Mouse (Mus musculus): Measurements from ENCODE around the gene Rnf150. TPM values are rescaled to one million over a fixed set of nuclear protein-coding genes. Genes with fewer than 3 reads are reported as not detected.

Gene Rnf150
- polyA plus RNA-seq, 1 experiment from 2014 or later, result 3.1 TPM

- no peak overlapping the region for H3K4me2 ChIP-seq (replicated peaks)
- 40% methylated on average over 7 of the region's 7 CpGs for WGBS
- H3K27me3 ChIP-seq, result no peaks in the 10 kb centered on the region
- H3K27ac ChIP-seq, result 0 out of 2 replicates have a peak overlapping the region, but pooled peaks have one; percentile 50
- no peak for ATAC-seq (ENCODE audit: insufficient number of reproducible peaks, insufficient read depth, low FRiP score, low TSS enrichment)
- H3K9me3 ChIP-seq, result no peaks in the 10 kb centered on the region
- no peaks in the 10 kb centered on the region for H3K36me3 ChIP-seq
- no peak overlapping the region for H3K9ac ChIP-seq
- H3K4me1 ChIP-seq, result peaks cover 10% of the 10 kb centered on the region; the same call in 1 of the 2 replicates
- H3K4me3 ChIP-seq, result no peak overlapping the region
Observed at GRCm38 (mm10) chr8:82955162-82955754, 92.1 kb downstream of the Rnf150 start.

GRCm38 (mm10) chr8:82959491-82959890 lies 96.3 kb downstream of the Rnf150 start:
- Histone ChIP-seq H3K4me3 (no peak overlapping the region), H3K27me3 (no peaks in the 10 kb centered on the region), H3K27ac (no peak overlapping the region), H3K36me3 (no peaks in the 10 kb centered on the region), H3K4me1 (peaks cover 6% of the 10 kb centered on the region; the same call in 1 of the 2 replicates), H3K9ac (no peak overlapping the region), H3K4me2 (replicated peaks) (no peak overlapping the region), H3K9me3 (no peaks in the 10 kb centered on the region)
- ATAC-seq (ENCODE audit: insufficient number of reproducible peaks, insufficient read depth, low FRiP score, low TSS enrichment), result no peak
- 67% methylated on average over 3 of the region's 3 CpGs for WGBS

GRCm38 (mm10) chr8:82959980-82960610 lies 96.9 kb downstream of the Rnf150 start:
- ATAC-seq (ENCODE audit: insufficient number of reproducible peaks, insufficient read depth, low FRiP score, low TSS enrichment), result no peak
- Histone ChIP-seq H3K36me3 (no peaks in the 10 kb centered on the region), H3K4me3 (no peak overlapping the region), H3K4me2 (replicated peaks) (no peak overlapping the region), H3K9ac (no peak overlapping the region), H3K9me3 (no peaks in the 10 kb centered on the region), H3K4me1 (peaks cover 6% of the 10 kb centered on the region; the same call in 1 of the 2 replicates), H3K27ac (no peak overlapping the region), H3K27me3 (no peaks in the 10 kb centered on the region)
- 94% methylated on average over 2 of the region's 2 CpGs for WGBS

- H3K27me3 ChIP-seq, result no peaks in the 10 kb centered on the region
- H3K4me3 ChIP-seq, result no peak overlapping the region
- no peaks in the 10 kb centered on the region for H3K9me3 ChIP-seq
- H3K36me3 ChIP-seq, result no peaks in the 10 kb centered on the region
- peaks cover under 1% of the 10 kb centered on the region; the same call in 1 of the 2 replicates for H3K4me1 ChIP-seq
- no peak overlapping the region for H3K27ac ChIP-seq
- WGBS, result 66% methylated on average over 2 of the region's 2 CpGs
- ATAC-seq (ENCODE audit: insufficient number of reproducible peaks, insufficient read depth, low FRiP score, low TSS enrichment), result no peak
- H3K4me2 ChIP-seq (replicated peaks), result no peak overlapping the region
- H3K9ac ChIP-seq, result no peak overlapping the region
Observed at GRCm38 (mm10) chr8:82964537-82964936, 101.4 kb downstream of the Rnf150 start.

GRCm38 (mm10) chr8:82967879-82968678 lies 104.9 kb downstream of the Rnf150 start:
- WGBS, result 73% methylated on average over 8 of the region's 8 CpGs
- no peaks in the 10 kb centered on the region for H3K9me3 ChIP-seq
- H3K9ac ChIP-seq, result no peak overlapping the region
- peaks cover 16% of the 10 kb centered on the region; the same call in 1 of the 2 replicates for H3K4me1 ChIP-seq
- H3K27ac ChIP-seq, result no peak overlapping the region
- no peaks in the 10 kb centered on the region for H3K36me3 ChIP-seq
- no peak overlapping the region for H3K4me3 ChIP-seq
- no peak for ATAC-seq (ENCODE audit: insufficient number of reproducible peaks, insufficient read depth, low FRiP score, low TSS enrichment)
- H3K4me2 ChIP-seq (replicated peaks), result no peak overlapping the region
- no peaks in the 10 kb centered on the region for H3K27me3 ChIP-seq

GRCm38 (mm10) chr8:82969967-82970366 lies 106.8 kb downstream of the Rnf150 start:
- Histone ChIP-seq H3K36me3 (no peaks in the 10 kb centered on the region), H3K4me1 (peaks cover 20% of the 10 kb centered on the region), H3K27ac (peak overlapping the region; percentile 73)

GRCm38 (mm10) chr8:82972812-82973211 lies 109.7 kb downstream of the Rnf150 start:
- Histone ChIP-seq H3K4me3 (no peak overlapping the region), H3K27me3 (no peaks in the 10 kb centered on the region), H3K4me1 (peaks cover 20% of the 10 kb centered on the region), H3K36me3 (no peaks in the 10 kb centered on the region), H3K9ac (no peak overlapping the region), H3K4me2 (replicated peaks) (no peak overlapping the region), H3K27ac (no peak overlapping the region), H3K9me3 (no peaks in the 10 kb centered on the region)
- ATAC-seq (ENCODE audit: insufficient number of reproducible peaks, insufficient read depth, low FRiP score, low TSS enrichment), result no peak
- WGBS, result 66% methylated on average over 3 of the region's 3 CpGs

More at GRCm38 (mm10) chr8:82969967-82970366, 106.8 kb downstream of the Rnf150 start:
- Histone ChIP-seq H3K9me3 (no peaks in the 10 kb centered on the region), H3K4me3 (no peak overlapping the region), H3K4me2 (replicated peaks) (no peak overlapping the region), H3K9ac (no peak overlapping the region), H3K27me3 (no peaks in the 10 kb centered on the region)
- peak; percentile 72 for ATAC-seq (ENCODE audit: insufficient number of reproducible peaks, insufficient read depth, low FRiP score, low TSS enrichment)
- 6% methylated on average over 3 of the region's 3 CpGs for WGBS

GRCm38 (mm10) chr8:82973331-82973730 lies 110.2 kb downstream of the Rnf150 start:
- H3K9ac ChIP-seq, result no peak overlapping the region
- peaks cover 20% of the 10 kb centered on the region for H3K4me1 ChIP-seq
- H3K4me2 ChIP-seq (replicated peaks), result no peak overlapping the region
- no peaks in the 10 kb centered on the region for H3K36me3 ChIP-seq
- H3K9me3 ChIP-seq, result no peaks in the 10 kb centered on the region
- H3K27me3 ChIP-seq, result no peaks in the 10 kb centered on the region
- WGBS, result 39% methylated on average over 4 of the region's 4 CpGs
- ATAC-seq (ENCODE audit: insufficient number of reproducible peaks, insufficient read depth, low FRiP score, low TSS enrichment), result no peak
- 0 out of 2 replicates have a peak overlapping the region, but pooled peaks have one; percentile 30 for H3K27ac ChIP-seq
- H3K4me3 ChIP-seq, result no peak overlapping the region

GRCm38 (mm10) chr8:82981244-82981855 lies 118.2 kb downstream of the Rnf150 start:
- 82% methylated on average over 4 of the region's 4 CpGs for WGBS
- H3K4me3 ChIP-seq, result no peak overlapping the region
- no peaks in the 10 kb centered on the region for H3K36me3 ChIP-seq
- H3K4me2 ChIP-seq (replicated peaks), result no peak overlapping the region
- H3K9me3 ChIP-seq, result no peaks in the 10 kb centered on the region
- no peaks in the 10 kb centered on the region for H3K27me3 ChIP-seq
- no peak for ATAC-seq (ENCODE audit: insufficient number of reproducible peaks, insufficient read depth, low FRiP score, low TSS enrichment)
- H3K9ac ChIP-seq, result no peak overlapping the region
- no peak overlapping the region for H3K27ac ChIP-seq
- peaks cover 6% of the 10 kb centered on the region; the same call in 1 of the 2 replicates for H3K4me1 ChIP-seq

- Histone ChIP-seq H3K4me2 (replicated peaks) (no peak overlapping the region), H3K36me3 (no peaks in the 10 kb centered on the region), H3K4me1 (peaks cover 8% of the 10 kb centered on the region; the same call in 1 of the 2 replicates), H3K4me3 (no peak overlapping the region), H3K27me3 (no peaks in the 10 kb centered on the region), H3K9me3 (no peaks in the 10 kb centered on the region), H3K9ac (no peak overlapping the region), H3K27ac (no peak overlapping the region)
- no peak for ATAC-seq (ENCODE audit: insufficient number of reproducible peaks, insufficient read depth, low FRiP score, low TSS enrichment)
- WGBS, result 67% methylated on average over 1 of the region's 1 CpGs
Observed at GRCm38 (mm10) chr8:82982873-82983272, 119.7 kb downstream of the Rnf150 start.

- Histone ChIP-seq H3K9ac (no peak overlapping the region), H3K4me2 (replicated peaks) (no peak overlapping the region), H3K27me3 (no peaks in the 10 kb centered on the region), H3K9me3 (no peaks in the 10 kb centered on the region), H3K4me1 (peaks cover 10% of the 10 kb centered on the region; the same call in 1 of the 2 replicates), H3K36me3 (no peaks in the 10 kb centered on the region), H3K27ac (no peak overlapping the region), H3K4me3 (no peak overlapping the region)
- 71% methylated on average over 5 of the region's 5 CpGs for WGBS
- ATAC-seq (ENCODE audit: insufficient number of reproducible peaks, insufficient read depth, low FRiP score, low TSS enrichment), result no peak
Observed at GRCm38 (mm10) chr8:82983301-82983700, 120.1 kb downstream of the Rnf150 start.
